Mouse (Mus musculus): ENCODE data around the gene Cbwd1.

Gene Cbwd1

DNA sequence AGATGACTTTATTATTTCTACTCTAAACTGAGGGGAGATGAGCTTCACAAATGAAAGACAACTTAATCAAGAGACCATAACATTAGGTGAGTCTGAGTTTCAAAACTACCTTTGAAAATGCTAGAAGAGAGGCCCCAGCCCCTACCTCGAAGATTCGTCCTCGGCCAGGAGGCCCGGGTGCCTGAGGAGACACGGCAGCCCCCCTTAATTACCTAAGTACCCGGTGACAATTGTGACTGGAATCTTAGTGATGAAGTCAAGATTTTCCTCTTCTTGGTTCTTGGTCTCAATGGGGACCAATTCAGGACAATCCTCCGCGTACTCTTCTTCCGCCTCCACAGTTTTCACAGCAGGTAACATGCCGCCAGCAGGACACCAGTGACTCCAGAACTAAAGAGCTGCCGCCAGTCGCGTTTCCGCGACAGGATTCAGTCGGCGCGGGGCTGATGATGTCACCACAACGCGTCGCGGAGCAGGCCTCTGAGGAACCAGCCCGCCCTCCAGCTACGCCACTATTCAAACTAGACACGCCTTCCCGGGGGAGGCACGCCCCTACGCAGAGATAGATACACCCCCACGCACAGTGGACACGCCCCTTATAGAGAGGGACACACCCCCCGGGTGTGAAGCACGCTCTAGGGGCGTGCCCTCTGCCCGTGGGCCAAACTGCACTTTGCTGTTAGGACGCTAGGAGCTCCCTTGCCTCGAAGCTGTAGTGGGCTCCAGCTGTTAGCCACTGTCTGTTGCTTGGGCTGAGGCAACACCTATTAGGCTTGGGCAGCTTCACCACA lies at the start of gene Cbwd1:
Gene Cbwd1 (minus strand): TSS at position 439 of the 791 bp plus-strand sequence.
- DNase-seq (ENCODE audit: low spot score in 2 of 2), result peak; percentile 94 to 98

- no peak for DNase-seq (ENCODE audit: low spot score in 2 of 2)
These were observed 47.1 kb upstream of the Cbwd1 start for GRCm38 (mm10) chr19:25008509-25008908.

GRCm38 (mm10) chr19:25006686-25007085 lies 45.3 kb upstream of the Cbwd1 start:
- no peak for DNase-seq (ENCODE audit: low spot score in 2 of 2)

GRCm38 (mm10) chr19:25003810-25004209 lies 42.4 kb upstream of the Cbwd1 start:
- no peak for DNase-seq (ENCODE audit: low spot score in 2 of 2)

DNA sequence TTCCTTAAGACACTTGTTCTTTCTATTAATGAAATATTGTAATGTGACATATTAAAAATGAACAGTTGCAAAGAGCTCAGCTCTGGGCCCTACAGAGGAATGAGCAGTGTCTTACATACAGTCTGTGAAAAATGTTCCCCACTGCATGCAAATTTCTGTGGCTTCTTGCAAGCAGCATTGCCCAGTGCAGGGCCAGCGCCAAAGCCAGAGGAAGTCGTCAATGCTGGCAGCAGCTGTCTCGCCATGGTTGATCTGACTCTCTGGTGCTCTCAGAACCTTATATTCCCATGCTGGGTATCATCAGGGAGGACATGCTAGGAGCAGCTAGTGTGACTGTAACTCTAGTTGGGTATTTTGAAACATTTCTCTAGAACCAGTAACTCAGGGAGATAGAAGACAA lies 41.4 kb upstream of the Cbwd1 start:
- DNase-seq (ENCODE audit: low spot score in 2 of 2), result peak; percentile 21 to 40

DNA sequence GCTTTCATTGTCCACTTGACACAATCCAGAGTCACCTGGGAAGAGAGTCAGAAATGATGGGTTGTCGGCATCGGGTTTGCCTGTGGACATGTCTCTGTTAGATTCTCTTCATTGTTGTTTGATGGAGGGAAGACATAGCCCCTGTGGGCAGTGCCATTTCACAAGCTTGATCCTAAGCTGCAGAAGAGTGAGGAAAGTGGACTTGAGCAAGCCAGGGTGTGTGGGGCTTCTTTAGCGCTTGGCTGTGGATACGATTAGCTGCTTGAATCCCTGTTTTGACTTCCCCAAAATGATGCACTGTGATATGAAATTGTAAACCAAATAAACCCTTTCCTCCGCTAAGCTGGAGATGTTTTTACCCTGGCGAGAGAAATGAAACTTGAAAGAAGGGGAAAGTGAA lies 40.6 kb upstream of the Cbwd1 start:
- DNase-seq (ENCODE audit: low spot score in 2 of 2), result no peak

DNA sequence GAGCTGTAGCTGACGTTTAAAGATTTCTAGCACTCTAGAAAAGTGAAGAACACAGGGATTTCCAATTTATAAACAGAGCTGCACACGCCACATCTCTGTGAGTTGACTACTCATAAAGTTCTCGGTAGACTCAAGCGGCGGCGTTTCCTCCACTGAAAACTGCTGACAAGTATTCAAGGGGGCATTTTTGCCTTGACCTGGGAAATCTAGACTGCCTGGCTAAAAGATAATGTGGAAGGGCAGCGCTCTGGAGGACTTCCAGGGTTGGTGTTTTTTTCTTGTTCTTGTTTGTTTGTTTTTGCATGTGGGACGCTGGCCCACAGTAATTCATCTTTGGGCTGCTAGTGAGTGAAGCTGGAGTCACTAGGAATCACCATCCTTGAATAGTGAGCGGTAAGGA lies 38.7 kb upstream of the Cbwd1 start:
- no peak for DNase-seq (ENCODE audit: low spot score in 2 of 2)

- DNase-seq (ENCODE audit: low spot score in 2 of 2), result peak; percentile 52 to 67
These were observed 37.9 kb upstream of the Cbwd1 start, which contains the start of gene Dock8 for GRCm38 (mm10) chr19:24999201-24999886. Gene Dock8 (plus strand): TSS chr19:24999534.

DNA sequence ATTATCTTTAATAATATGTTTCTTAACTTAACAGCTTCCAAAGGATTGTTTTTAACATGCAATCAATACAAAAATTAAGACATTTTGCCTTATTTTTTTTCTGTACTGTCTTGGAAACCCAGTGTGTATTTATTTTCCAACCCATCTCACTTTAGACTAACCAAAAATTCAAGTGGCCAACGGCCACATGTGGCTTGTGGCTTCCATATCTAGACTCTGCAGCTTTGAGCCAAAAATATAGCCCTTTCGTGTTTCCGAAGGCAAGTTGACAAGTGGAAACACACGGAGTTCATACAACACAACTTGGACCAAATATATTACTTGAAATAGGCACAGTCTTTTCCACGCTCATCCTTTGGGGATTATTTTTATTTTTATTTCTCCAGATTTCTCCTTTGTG lies 37.2 kb upstream of the Cbwd1 start:
- DNase-seq (ENCODE audit: low spot score in 2 of 2), result no peak

DNA sequence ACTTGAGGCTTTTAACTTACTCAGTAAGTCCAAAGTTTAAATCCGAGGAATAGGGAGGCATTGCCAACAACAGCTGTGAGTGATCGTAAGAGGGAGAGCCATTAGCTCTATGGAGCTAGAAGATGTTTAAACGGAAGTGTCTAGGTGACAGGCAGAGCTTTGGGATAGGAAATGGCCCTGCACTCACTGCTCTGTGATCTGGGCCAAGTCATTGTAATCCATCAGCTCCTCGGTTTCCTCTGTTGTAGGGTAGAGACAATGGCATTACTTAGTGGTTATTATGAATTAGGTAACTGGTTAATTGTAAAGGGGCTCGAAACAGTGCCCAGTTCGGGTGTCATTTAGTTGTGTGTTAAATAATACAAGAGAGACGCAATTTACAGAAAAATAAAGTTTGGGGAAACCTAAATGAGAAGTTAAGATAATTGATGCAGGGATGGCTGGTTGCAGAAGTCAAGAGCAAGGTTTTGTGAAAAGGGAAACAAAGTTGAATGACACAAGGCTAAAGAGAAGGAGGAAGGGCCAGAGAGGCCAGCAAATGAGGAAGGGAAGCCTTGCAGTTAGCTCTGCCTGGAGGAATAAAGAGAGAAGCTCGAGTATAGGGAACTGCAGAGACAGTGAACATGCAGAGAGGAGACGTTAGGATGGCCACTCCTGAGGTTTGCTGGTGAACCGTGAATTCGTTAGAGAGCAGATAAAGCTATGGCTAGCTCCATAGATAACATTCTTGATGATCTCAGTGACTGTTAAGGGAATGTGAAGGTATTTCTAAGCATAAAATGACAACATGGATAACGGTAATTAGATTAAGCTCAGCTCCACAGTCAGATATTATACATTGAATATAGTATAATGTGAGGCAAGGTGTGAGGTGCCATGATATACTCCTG lies 35.6 kb upstream of the Cbwd1 start:
- DNase-seq (ENCODE audit: low spot score in 2 of 2), result no peak

- no peak for DNase-seq (ENCODE audit: low spot score in 2 of 2)
These were observed 33.5 kb upstream of the Cbwd1 start for GRCm38 (mm10) chr19:24994900-24995299.

- DNase-seq (ENCODE audit: low spot score in 2 of 2), result no peak
These were observed 32.1 kb upstream of the Cbwd1 start for GRCm38 (mm10) chr19:24993526-24993925.

GRCm38 (mm10) chr19:24990138-24990822 lies 28.9 kb upstream of the Cbwd1 start:
- DNase-seq (ENCODE audit: low spot score in 2 of 2), result no peak

- DNase-seq (ENCODE audit: low spot score in 2 of 2), result no peak
These were observed 27.4 kb upstream of the Cbwd1 start for GRCm38 (mm10) chr19:24988831-24989230.

DNA sequence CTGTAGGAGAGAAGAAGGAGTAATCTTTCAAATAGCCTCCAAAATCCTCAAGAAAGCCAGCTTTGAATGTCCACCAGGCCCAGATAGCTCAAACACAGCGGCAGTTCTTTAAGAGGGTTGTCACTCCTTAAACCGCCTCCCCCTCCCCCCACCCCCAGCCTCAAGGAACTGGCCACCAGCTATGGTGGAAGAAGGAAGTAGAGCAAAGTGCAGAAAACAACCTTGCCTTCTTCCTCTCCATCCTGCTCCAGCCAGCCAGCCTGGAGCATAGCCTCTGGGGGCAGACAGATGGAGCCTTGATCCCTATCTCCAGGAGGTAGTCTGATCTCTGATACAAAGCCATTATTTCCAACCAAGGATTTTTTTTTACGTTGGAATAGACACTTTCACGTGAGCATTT lies 25.9 kb upstream of the Cbwd1 start:
- no peak for DNase-seq (ENCODE audit: low spot score in 2 of 2)

- DNase-seq (ENCODE audit: low spot score in 2 of 2), result no peak
These were observed 23.6 kb upstream of the Cbwd1 start for GRCm38 (mm10) chr19:24985045-24985444.

- no peak for DNase-seq (ENCODE audit: low spot score in 2 of 2)
These were observed 22.6 kb upstream of the Cbwd1 start for GRCm38 (mm10) chr19:24983857-24984498.

DNA sequence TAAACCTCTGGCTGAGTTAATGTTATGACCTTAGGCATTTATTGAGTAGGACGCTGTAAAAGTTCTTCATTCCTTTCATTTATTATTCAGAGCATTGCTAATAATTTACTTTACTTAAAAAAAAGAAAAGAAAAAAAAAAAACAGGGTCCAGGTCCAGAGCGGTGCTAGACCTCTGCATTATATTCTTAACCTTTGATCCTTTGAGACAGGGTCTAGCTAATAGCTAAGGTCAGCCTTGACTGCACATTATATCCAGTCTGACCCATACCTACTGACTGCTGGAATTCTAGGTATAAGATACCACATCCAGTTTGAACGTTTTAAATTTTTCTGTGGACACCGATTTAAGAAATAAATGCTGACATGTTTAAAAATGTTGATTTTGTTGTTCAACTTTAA lies 21.6 kb upstream of the Cbwd1 start:
- DNase-seq (ENCODE audit: low spot score in 2 of 2), result no peak

DNA sequence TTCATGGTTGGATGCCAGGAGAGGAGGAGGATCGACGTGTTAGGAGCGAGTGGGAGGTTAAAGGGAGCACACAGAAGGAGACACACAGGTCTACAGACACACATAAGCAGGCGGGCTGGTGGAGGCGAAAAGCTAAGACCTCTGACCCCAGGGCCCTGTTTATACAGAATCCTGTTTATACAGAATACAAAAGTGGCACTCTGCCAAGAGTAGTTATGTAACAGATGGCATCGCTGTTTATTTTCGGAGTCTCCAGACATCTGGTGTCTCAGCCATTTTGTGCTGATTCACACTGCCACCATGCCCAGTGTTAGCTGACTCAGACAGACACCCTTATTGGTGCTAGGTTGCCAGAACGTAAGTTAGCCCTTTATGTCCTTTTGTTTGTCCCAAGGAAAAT lies 19.9 kb upstream of the Cbwd1 start:
- DNase-seq (ENCODE audit: low spot score in 2 of 2), result no peak

DNA sequence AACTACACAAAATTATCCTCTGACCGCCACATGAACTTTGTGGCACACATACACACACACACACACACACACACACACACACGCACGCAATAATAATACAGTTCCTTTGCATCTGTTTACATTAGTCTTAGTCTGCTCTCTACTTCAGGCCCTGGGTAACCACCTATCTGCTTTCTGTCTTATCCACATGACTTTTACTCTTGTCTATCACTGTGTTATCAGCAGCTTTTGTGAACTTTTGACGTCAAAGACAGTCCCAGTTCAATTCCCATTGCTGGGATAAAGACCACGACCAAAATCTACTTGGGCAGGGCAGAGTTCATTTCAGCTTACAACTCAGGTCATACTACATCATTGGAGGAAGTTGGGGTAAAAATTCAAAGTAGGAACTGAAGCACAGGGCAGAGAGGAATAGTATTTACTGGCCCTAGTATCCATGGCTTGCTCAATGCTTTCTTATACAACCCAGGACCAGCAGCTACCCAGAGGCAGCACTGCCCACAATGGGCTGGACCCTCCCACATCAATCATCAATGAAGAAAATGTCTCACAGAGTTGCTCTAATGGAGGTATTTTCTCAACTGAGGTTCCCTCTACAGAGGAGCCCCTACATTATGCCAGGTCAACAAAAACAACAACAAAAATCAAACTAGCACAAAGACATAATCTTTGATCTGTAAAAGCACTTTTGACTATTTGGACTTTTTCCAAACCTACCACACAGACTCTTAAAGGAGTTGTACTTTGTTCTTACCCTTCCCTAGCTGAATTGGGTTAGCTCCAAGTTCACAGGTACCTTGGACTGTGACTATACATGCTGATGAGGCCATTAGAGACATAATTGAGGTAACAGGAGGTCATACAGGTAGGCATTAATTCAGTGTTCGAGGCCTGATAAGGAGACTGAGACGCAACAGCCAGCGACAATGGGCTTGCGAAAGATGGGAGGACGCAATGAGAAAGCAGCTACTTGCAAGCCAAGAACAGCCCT lies 17.7 kb upstream of the Cbwd1 start:
- no peak for DNase-seq (ENCODE audit: low spot score in 2 of 2)

Measured in spleen, postnatal 14 days (tissue).